Mouse (Mus musculus) layer of hippocampus, postnatal 10 days (tissue): Measurements from ENCODE around the gene Epb41l4b. TPM values are rescaled to one million over a fixed set of nuclear protein-coding genes. Genes with fewer than 3 reads are reported as not detected.

Experiments used
- DNase-seq, 2 experiments: peaks; one replicate each; pipeline ENCODE4 v3.0.0; 2021; ENCODE audit warnings: low spot score in 2 of 2
- long read RNA-seq: library from polyadenylated mRNA; stranded (forward); transcript quantifications from one replicate; pipeline ENCODE4 v2.0.0, GENCODE M21; 2023
- total RNA-seq, 2 experiments: library from RNA; stranded (reverse); gene quantifications; 2 replicates each; pipeline ENCODE4 v1.2.3; 2021

Gene Epb41l4b
- total RNA-seq = 10 to 100 TPM in 1 of 2 experiments, 1 to 10 TPM in 1; 9.3 to 12.7 TPM
- long read RNA-seq, partial matches to known transcripts = 0 of 2 reads
- long read RNA-seq, other reads (novel, unspliced or antisense) = 1 of 2 reads

DNA sequence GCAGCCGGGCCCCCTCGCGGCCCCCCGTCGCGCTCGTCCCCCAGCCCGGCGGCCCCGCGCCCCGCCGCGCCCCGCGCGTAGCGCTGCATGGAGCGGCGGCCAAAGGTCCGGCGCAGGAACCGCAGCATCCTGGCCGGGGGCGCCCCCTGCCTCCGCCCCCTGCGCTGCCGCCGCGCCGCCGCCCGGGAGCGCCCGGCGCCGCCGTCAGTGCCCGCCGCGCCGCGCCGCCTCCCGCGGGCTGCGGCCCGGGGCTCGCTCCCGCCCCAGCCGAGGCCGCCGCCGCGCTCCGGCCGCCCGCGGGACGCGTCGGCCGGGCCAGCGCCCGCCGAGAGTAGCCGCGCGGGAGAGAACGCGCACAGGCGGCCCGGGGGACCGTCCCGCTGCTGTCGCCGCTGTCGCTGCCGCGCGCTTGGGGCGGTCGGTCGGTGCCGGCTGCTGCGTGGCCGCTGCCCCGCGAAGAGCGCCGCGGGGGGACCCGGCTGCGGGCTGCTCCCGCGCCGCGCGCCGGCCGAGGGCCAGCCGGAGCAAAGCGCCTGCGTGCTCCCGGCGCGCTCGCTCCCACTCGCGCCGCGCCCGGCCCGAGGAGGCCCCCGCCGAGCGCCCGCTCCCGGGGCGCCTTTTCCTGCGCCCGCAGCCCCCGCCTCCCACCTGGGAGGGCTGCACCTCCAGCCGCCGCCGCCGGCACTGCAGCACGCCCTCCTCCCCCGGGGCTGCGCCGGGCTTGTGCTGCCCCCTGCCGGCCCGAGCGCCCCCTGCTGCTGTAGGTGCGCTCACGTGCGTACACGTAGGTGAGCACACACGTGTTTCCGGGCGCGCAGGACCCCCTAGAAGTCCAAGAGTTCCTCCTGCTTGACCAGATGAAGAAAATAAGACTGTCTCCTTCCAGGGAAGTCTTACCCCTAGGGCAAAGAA is at the start of gene Epb41l4b:
Gene Epb41l4b, minus strand, starts transcription at position 412 of the 912 bp plus-strand sequence.
- DNase-seq = peak; percentile 76 to 89

DNA sequence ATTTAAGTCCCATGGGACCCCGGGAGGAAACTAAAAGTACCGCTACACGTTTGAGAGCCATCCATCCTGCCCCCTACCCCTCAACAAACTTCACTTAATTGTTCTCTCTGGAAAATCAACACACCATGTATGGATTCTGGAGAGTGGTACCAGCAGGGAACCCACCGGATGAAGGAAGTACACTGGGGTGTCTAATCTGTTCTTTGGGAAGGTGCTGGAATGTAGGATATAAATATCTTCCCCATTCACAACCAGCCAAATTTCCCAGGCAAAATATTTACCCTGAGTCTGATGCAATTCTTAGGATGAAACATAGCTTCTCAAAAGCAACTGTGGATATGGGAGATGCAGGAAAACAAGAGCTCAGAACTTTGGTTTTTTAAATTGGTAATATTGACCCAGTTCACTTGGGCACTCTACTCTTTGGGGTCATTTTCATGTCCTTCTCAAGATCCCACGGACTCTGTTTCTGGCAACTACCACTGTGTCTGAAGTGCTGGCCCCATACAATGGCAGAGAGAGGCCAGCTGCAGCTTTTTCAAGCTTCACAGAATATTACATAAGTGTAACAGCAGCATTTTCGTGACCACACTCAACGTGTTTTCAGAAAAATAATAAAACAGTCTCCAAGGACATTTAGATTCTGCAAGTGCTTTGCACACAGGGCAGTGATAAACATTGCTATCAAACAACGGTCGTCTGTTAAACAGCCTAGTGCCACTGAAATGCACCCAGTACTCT is 48.5 kb upstream of the Epb41l4b start:
- DNase-seq = no peak

- DNase-seq = no peak
Observed at GRCm38 (mm10) chr4:57189881-57190280, 46.6 kb upstream of the Epb41l4b start.

DNA sequence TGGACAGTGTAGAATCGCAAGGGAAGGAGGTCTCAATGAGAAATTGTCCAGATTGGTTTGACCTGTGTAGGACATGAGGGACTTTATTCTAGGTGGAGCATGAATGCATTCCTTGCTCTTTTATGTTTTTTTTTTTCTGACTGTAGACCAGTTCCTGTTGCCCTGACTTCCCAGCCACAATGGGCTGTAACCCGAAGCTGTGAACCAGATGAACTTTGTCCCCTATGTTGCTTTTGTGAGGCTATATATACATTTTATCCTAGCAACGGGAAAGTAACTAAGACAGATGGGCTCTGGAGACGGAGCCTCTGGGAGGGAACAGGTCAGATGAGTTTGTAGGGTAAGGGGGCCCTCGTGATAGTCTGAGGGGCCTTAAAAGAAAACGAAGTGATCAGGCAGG is 42.8 kb upstream of the Epb41l4b start:
- no peak for DNase-seq

DNA sequence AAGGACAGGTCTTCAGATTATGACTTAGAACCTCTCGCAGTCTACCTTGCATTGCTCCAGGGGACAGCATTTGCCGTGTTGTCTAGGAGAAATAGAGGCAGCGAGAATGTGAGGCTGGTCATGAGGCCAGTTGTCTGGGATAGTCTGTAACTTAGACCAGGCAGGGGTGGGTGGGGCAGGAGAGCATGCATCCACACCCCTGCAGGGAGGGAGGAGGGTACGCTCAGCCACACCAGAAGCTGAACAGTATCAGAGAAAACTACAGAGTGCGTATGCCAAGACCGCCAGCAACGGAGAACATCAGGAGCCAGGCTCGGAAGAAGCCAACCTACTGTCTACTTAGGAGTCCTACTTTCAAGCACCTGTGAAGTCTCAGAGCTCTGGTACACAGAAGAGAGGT is 42.2 kb upstream of the Epb41l4b start:
- DNase-seq = no peak

- no peak for DNase-seq
Observed at GRCm38 (mm10) chr4:57183493-57183892, 40.3 kb upstream of the Epb41l4b start.

DNA sequence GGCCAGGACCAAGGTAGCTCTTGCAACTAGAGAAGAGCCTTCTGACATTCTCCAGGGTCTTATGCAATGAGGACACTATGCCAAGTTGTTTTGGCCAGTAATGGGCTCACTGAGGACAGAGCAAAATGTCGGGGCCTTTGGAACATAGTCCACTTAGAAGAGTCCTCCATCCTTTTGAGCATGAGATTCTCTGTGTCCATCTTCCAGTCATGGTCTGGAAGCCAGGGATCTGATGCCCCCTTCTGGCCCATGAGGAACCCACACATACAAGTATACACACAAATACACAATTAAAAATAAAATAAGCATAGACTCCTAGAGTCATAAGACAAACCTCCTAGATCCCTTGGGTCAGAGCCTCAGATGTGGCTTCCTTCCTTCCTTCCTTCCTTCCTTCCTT is 38.3 kb upstream of the Epb41l4b start:
- DNase-seq = no peak

GRCm38 (mm10) chr4:57178881-57179280 is 35.6 kb upstream of the Epb41l4b start:
- DNase-seq = no peak

- no peak for DNase-seq
Observed at GRCm38 (mm10) chr4:57175329-57175728, 32.1 kb upstream of the Epb41l4b start.

GRCm38 (mm10) chr4:57172861-57173260 is 29.6 kb upstream of the Epb41l4b start:
- no peak for DNase-seq

- no peak for DNase-seq
Observed at GRCm38 (mm10) chr4:57171817-57172216, 28.6 kb upstream of the Epb41l4b start.

DNA sequence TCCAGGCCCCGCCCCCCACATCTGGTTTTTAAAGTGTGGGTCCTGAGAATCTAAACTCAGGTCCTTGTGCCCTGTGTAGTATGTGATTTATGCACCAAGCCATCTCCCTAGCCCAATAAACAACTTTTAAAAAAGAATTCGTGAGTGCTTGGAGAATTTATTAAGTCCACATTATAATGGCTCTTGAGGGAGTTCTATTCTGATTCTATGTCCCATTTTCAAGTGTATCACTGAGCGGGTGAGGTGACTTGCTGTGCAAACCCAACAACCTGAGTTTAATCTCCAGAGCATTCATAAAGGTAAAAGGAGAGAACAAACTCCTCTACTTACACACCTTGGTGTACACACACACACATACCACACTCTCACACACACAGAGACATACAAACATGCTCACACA is 25.4 kb upstream of the Epb41l4b start:
- no peak for DNase-seq

DNA sequence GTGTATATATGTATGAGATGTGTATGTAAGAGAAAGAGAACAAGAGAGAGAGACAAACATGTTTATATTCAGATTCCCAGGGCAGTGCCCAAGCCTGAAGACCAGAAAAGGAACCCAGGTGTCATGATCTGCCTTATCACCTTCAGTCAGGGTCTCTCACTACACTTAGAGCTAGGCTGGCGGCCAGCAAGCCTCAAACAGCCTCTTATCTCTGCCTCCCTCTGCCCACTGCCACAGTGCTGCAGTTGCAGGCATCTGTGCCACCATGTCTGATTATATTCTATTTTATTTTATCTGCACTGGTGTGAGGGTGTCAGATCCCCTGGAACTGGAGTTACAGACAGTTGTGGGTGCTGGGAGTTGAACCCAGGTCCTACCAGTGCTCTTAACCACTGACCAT is 25.0 kb upstream of the Epb41l4b start:
- no peak for DNase-seq

DNA sequence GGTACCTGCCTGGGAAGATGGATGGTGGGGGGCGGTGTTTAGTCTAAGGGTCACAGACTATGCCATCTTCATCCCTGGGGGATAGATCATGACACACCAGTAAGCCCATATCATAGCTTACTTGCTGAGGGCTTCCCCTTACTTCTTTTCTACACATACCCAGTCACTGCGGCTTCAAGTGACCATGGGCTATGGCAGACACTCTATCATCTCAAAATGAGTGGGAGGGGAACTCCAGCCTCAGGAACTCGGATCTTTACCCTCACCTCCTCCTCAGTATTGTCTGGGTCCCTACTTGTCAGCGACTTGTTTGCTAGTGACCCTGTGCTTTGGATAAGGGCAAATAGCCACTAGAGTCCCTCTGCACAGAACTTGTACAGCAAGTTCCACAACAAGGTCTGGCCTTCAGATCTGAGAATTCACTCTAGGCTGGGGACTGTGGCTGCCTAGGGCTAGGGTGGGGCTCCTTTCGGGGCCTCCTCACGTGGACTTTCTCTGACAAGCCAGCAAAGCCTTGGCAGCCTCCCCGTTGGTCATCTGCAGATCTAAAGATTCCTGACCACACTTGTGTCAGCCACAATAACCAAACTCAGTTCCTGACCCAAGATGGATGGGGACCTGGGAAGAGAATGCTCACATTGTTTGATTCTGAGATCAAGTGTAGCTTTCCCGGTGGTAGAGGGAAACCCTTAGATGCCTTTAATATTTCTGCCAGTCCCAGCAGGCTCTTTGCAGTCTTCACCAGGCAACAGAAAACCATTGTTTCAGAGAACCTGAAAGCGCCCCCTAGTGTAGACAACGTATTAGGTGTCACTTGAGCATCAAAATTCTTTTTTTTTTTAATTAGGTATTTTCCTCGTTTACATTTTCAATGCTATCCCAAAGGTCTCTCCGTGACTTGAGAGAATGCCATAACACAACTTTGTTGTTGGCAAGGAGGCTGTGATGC is 24.0 kb upstream of the Epb41l4b start:
- no peak for DNase-seq

DNA sequence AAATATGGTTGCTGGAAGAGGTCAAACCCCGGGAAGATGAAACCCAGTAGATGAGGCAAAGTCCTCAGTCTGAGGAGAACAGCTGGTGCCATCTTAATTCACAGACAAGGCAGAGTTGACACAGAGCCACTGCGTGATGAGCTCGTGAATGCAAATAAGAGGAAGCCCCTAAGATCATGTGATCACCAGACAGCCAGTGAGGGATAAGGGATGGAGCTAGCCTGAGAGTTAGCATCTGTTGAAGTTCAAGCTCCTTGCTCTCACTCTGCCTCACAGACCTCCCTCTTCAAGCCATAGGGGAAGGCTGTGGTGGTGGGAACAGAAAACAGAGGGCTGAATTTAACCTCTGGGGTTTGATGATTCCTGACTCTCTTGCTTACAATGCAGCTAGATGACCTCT is 22.4 kb upstream of the Epb41l4b start:
- no peak for DNase-seq

DNA sequence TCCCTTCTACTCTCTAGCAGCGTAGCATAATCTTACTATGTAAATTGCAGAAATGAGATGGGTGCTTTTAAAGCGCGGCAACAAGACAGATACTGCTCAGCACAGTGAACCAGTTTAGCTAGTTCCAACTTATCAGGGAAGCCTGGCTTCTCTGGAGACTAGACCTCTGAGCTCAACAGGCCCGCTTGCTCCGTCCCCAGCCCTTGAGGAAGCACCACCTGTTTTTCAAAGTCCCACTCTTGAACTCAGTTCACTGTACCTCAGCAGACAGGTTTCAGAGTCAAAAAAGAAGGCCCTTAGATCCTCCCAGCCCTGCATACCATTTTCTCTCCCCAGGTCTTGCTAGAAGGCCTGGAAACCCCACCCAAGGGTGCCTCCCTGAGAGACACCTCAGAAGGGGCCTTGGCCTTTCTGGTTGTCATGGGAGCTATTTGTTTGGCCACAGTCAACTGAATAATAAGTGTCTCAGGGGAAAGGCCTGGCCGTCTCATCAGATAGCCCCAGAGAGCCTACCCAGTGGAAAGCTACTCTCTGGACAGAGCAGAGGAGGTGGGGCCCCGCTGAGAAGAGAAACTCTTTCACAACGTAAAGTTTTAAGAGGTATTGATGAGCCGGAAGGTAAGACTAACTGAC is 21.5 kb upstream of the Epb41l4b start:
- DNase-seq = no peak

GRCm38 (mm10) chr4:57162789-57163722 is 19.8 kb upstream of the Epb41l4b start:
- DNase-seq = peak; percentile 45 to 46

GRCm38 (mm10) chr4:57160571-57160970 is 17.3 kb upstream of the Epb41l4b start:
- no peak for DNase-seq

GRCm38 (mm10) chr4:57156549-57157169 is 13.4 kb upstream of the Epb41l4b start:
- DNase-seq = no peak
